Mouse (Mus musculus): ENCODE measurements around the gene Pacs1.

DNA sequence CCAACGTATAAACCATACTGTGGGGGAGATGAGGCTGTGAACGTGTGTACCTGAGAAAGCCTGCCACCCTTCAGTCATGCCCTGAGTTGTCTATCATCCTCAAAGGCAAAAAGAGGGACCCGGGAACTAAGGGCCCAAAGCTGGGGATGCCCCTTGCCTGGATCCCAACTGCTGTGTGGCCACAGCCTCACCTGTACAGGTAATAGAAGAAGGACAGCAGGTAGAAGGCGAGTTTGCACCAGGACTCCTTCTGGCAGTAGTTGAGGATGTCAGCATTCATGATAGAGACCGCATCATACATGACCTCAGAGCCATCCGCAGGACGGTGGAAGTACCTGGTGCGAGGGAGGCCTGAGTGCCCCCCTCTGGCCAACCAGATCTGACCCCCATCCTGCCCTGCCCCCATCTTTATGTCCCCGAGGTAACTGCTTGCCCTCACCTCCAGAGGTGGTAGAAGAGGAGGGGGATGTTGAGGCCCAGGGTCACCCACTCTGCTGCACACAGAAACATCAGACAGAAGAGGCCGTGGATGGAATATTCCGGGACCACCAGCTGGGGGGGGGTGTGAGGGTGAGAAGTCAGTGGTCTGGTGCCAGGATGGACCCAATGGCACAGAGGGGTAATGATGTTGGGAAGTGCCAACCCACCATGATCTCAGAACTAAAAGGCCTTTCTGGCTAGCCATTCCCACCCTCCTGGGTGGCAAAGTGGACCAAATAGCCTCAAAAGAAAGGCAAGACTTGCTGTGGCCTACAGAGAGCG, 179.3 kb downstream of the Pacs1 start:
- TF ChIP-seq CTCF (IDR thresholded peaks at IDR 0.05; ENCODE audit: low read depth, low read length) = no peak
- no peak for TF ChIP-seq POLR2A (IDR thresholded peaks at IDR 0.05; ENCODE audit: extremely low read depth, insufficient read depth, low read length)

Data from liver, adult 2 months (tissue).